Mouse (Mus musculus): Measurements from ENCODE around the gene Eid2b.

GRCm38 (mm10) chr7:28290165-28290564 lies 12.6 kb downstream of the Eid2b start:
- TF ChIP-seq POLR2A (IDR thresholded peaks at IDR 0.05; ENCODE audit: low read depth, low read length): no peak
- no peak for TF ChIP-seq CTCF (IDR thresholded peaks at IDR 0.05; ENCODE audit: extremely low read depth, insufficient read depth, insufficient read length, insufficient replicate concordance)
